Mouse (Mus musculus): ENCODE data around the gene Tas2r135. TPM values are rescaled to one million over a fixed set of nuclear protein-coding genes. Genes with fewer than 3 reads are reported as not detected.

Tas2r135 gene
- polyA plus RNA-seq, 1 experiment from 2014 or later, result not detected

GRCm38 (mm10) chr6:42444491-42444890, 39.3 kb downstream of the Tas2r135 start:
- Histone ChIP-seq H3K4me3 (replicated peaks; ENCODE audit: low read length) (no peak overlapping the region), H3K27me3 (ENCODE audit: control insufficient read depth, insufficient read depth, low read length) (no peaks in the 10 kb centered on the region), H3K36me3 (replicated peaks; ENCODE audit: control insufficient read depth, insufficient read depth) (no peaks in the 10 kb centered on the region), H3K4me2 (replicated peaks) (no peak overlapping the region), H3K27ac (no peak overlapping the region), H3K9ac (no peak overlapping the region), H3K9me3 (ENCODE audit: control insufficient read depth, low read length) (no peaks in the 10 kb centered on the region), H3K4me1 (replicated peaks; ENCODE audit: control insufficient read depth, insufficient read depth, low read length) (no peaks in the 10 kb centered on the region)
- ATAC-seq (ENCODE audit: low FRiP score), result no peak
- DNase-seq (ENCODE audit: low spot score), result no peak
- WGBS, result 76% methylated on average over 2 of the region's 2 CpGs

GRCm38 (mm10) chr6:42447381-42447780, 42.1 kb downstream of the Tas2r135 start:
- Histone ChIP-seq H3K27me3 (ENCODE audit: control insufficient read depth, insufficient read depth, low read length) (no peaks in the 10 kb centered on the region), H3K9ac (no peak overlapping the region), H3K36me3 (replicated peaks; ENCODE audit: control insufficient read depth, insufficient read depth) (no peaks in the 10 kb centered on the region), H3K4me2 (replicated peaks) (no peak overlapping the region), H3K27ac (no peak overlapping the region), H3K4me1 (replicated peaks; ENCODE audit: control insufficient read depth, insufficient read depth, low read length) (no peaks in the 10 kb centered on the region), H3K4me3 (replicated peaks; ENCODE audit: low read length) (no peak overlapping the region), H3K9me3 (ENCODE audit: control insufficient read depth, low read length) (no peaks in the 10 kb centered on the region)
- ATAC-seq (ENCODE audit: low FRiP score) (no peak), DNase-seq (ENCODE audit: low spot score) (no peak)
- 84% methylated on average over 2 of the region's 2 CpGs for WGBS

Other genes with a start within 250 kb of the Tas2r135 start
- gene Tas2r144, start 190.1 kb upstream of the Tas2r135 start, polyA plus RNA-seq (2014; fragmentation: Nextera tagmentation; extraction: Ambion mirVana), result not detected in 2 replicates
- gene Gstk1, start 159.5 kb upstream of the Tas2r135 start, polyA plus RNA-seq (2014; fragmentation: Nextera tagmentation; extraction: Ambion mirVana), result 11.6 and 12.1 TPM in 2 replicates
- gene Tmem139, start 143.5 kb upstream of the Tas2r135 start, polyA plus RNA-seq (2014; fragmentation: Nextera tagmentation; extraction: Ambion mirVana), result not detected in 2 replicates
- 32.7 and 36.4 TPM in 2 replicates for gene Casp2, start 140.4 kb upstream of the Tas2r135 start, polyA plus RNA-seq (2014; fragmentation: Nextera tagmentation; extraction: Ambion mirVana)
- 0.94 and 1.9 TPM in 2 replicates for gene Clcn1, start 118.7 kb upstream of the Tas2r135 start, polyA plus RNA-seq (2014; fragmentation: Nextera tagmentation; extraction: Ambion mirVana)
- 7.2 and 7.9 TPM in 2 replicates for gene Fam131b, start 80.8 kb upstream of the Tas2r135 start, polyA plus RNA-seq (2014; fragmentation: Nextera tagmentation; extraction: Ambion mirVana)
- gene Zyx, start 55.8 kb upstream of the Tas2r135 start, polyA plus RNA-seq (2014; fragmentation: Nextera tagmentation; extraction: Ambion mirVana), result 56.6 and 60.3 TPM in 2 replicates
- 0.16 and 0.24 TPM in 2 replicates for gene Epha1, start 32.2 kb upstream of the Tas2r135 start, polyA plus RNA-seq (2014; fragmentation: Nextera tagmentation; extraction: Ambion mirVana)
- gene Tas2r143, start 5.2 kb upstream of the Tas2r135 start, polyA plus RNA-seq (2014; fragmentation: Nextera tagmentation; extraction: Ambion mirVana), result not detected in 2 replicates
- not detected in 2 replicates for gene Tas2r126, start 29.1 kb downstream of the Tas2r135 start, polyA plus RNA-seq (2014; fragmentation: Nextera tagmentation; extraction: Ambion mirVana)
- not detected in 2 replicates for gene Olfr458, start 59.8 kb downstream of the Tas2r135 start, polyA plus RNA-seq (2014; fragmentation: Nextera tagmentation; extraction: Ambion mirVana)
- not detected in 2 replicates for gene Olfr457, start 70.9 kb downstream of the Tas2r135 start, polyA plus RNA-seq (2014; fragmentation: Nextera tagmentation; extraction: Ambion mirVana)
- not detected in 2 replicates for gene Olfr456, start 81.8 kb downstream of the Tas2r135 start, polyA plus RNA-seq (2014; fragmentation: Nextera tagmentation; extraction: Ambion mirVana)
- gene Olfr455, start 142.2 kb downstream of the Tas2r135 start, polyA plus RNA-seq (2014; fragmentation: Nextera tagmentation; extraction: Ambion mirVana), result 0.08 TPM in 1 of 2 replicates, not detected in the other
- 0.05 TPM in 1 of 2 replicates, not detected in the other for gene Tcaf3, start 192.3 kb downstream of the Tas2r135 start, polyA plus RNA-seq (2014; fragmentation: Nextera tagmentation; extraction: Ambion mirVana)
- 0.86 and 1.5 TPM in 2 replicates for gene Tcaf2, start 239.8 kb downstream of the Tas2r135 start, polyA plus RNA-seq (2014; fragmentation: Nextera tagmentation; extraction: Ambion mirVana)